Mouse (Mus musculus) left cerebral cortex, adult 2 months (tissue): ENCODE measurements around the gene Olfr374. TPM values are rescaled to one million over a fixed set of nuclear protein-coding genes. Genes with fewer than 3 reads are reported as not detected.

Source experiments
- DNase-seq, 2 experiments: peaks; one replicate each; pipeline ENCODE4 v3.0.0; 2021 to 2022; ENCODE audit warnings: low spot score in 2 of 2, mixed read lengths in 1 of 2; ENCODE audit errors: extremely low spot score in 1 of 2
- H3K27ac ChIP-seq: fragments of 200-600 bp; 2 replicates; pipeline ENCODE4 v1.8.1; 2022
- H3K4me3 ChIP-seq: fragments of 200-600 bp; 2 replicates; pipeline ENCODE4 v1.8.1; 2022
- CTCF ChIP-seq: fragments of 200-600 bp; IDR thresholded peaks from 2 replicates; pipeline ENCODE4 v1.8.1; 2022; ENCODE audit warnings: antibody characterized with exemption, mild to moderate bottlenecking, moderate library complexity
- intact Hi-C: fragments of 180-260 bp; cut with DNase I; formaldehyde crosslinking; loops from one replicate; pipeline ENCODE4 v1.15.1; 2025
- total RNA-seq, 2 experiments: library from RNA; stranded (reverse); gene quantifications; 2 replicates each; pipeline ENCODE4 v1.2.3; 2021

Olfr374 gene
- total RNA-seq, 2 experiments from 2014 or later = not detected

- H3K27ac ChIP-seq = no peak overlapping the region
- intact Hi-C loops = loop anchor here (10.0 kb wide), 2 partner anchors 214 to 464 kb away; partner anchors contain the start of genes Jak3 and Unc13a
- no peak for DNase-seq
- no peak overlapping the region for H3K4me3 ChIP-seq
- no peak for TF ChIP-seq CTCF
These were observed 31.6 kb downstream of the Olfr374 start for GRCm38 (mm10) chr8:72138456-72138855.

DNA sequence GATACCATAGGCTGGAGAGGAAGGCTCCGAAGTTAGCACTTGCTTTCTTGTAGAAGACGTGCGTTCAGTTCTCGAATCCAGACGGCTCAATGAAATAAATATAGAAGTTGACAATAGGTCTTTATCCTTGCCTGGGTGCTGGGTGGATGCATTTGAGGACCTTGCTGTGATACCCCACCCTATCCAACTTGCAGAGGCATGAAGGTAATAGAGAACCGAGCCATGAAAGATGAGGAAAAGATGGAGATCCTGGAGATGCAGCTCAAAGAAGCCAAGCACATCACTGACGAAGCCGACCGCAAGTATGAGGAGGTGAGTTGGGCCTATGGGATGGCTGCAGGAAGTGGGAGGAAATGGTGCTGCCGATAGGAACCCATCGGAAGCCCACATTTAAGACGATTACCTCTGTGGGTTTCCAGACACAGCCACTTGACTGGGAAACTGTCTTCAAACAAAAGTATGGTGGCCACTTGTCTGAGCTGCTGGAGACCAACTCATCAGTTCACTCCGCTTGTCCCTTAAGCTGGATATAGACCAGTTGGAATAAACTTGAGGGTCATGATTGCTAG, 36.5 kb downstream of the Olfr374 start:
- intact Hi-C loops = no loop called here
- no peak for DNase-seq
- no peak for TF ChIP-seq CTCF
- no peak overlapping the region for H3K4me3 ChIP-seq
- H3K27ac ChIP-seq = no peak overlapping the region

- DNase-seq = no peak
- intact Hi-C loops = no loop called here
- Histone ChIP-seq H3K4me3 (no peak overlapping the region), H3K27ac (no peak overlapping the region)
- TF ChIP-seq CTCF = no peak
These were observed 37.6 kb downstream of the Olfr374 start for GRCm38 (mm10) chr8:72144345-72144975.

GRCm38 (mm10) chr8:72145511-72145910, 38.7 kb downstream of the Olfr374 start:
- intact Hi-C loops = no loop called here
- no peak for DNase-seq
- H3K27ac ChIP-seq = no peak overlapping the region
- no peak overlapping the region for H3K4me3 ChIP-seq
- TF ChIP-seq CTCF = no peak

- Histone ChIP-seq H3K4me3 (no peak overlapping the region), H3K27ac (no peak overlapping the region)
- no peak for DNase-seq
- intact Hi-C loops = no loop called here
- no peak for TF ChIP-seq CTCF
These were observed 39.2 kb downstream of the Olfr374 start for GRCm38 (mm10) chr8:72146056-72146455.

DNA sequence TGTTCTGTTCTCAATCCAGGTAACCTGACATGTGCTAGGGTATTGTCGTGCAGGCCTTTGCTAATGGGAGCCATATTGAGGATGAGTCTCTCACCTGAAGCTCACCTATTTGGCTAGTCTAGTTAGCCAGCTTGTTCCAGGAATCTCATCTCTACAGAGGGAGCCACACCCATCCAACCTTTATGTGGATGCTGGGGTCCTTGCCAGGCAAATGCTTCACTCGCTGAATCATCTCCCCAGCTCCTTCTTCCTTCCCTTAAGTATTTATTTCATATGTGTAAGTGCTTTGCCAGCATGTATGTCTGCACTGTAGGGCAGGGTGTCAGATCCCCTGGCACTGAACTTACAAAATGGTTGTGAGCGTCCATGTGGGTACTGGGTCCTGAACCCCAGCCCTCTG, 39.7 kb downstream of the Olfr374 start:
- H3K4me3 ChIP-seq = no peak overlapping the region
- DNase-seq = no peak
- intact Hi-C loops = no loop called here
- TF ChIP-seq CTCF = no peak
- H3K27ac ChIP-seq = no peak overlapping the region

DNA sequence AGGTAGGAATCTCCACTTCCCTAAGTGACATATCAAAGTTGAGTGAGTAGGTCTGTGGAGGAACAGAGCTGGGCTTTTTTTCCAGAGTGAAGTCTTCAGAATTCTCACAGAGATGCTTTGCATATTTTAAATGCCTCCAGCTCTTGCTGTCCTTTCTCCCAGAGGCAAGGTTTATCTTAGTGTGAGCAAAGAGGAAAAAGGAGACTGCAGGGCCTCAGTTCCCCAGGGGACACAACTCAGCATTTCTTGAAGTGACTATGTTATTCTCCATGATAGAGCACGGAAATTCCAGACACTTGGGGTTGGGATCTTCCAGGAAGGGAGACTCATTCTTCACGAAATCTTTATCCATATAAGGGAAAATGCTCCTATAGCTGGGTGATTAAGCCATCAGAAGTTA, 40.4 kb downstream of the Olfr374 start:
- TF ChIP-seq CTCF = no peak
- no peak for DNase-seq
- no peak overlapping the region for H3K27ac ChIP-seq
- no peak overlapping the region for H3K4me3 ChIP-seq
- intact Hi-C loops = no loop called here

- DNase-seq = no peak
- H3K4me3 ChIP-seq = no peak overlapping the region
- intact Hi-C loops = no loop called here
These were observed 42.2 kb downstream of the Olfr374 start for GRCm38 (mm10) chr8:72149056-72149455.

GRCm38 (mm10) chr8:72151418-72152078, 44.7 kb downstream of the Olfr374 start:
- TF ChIP-seq CTCF = no peak
- no peak for DNase-seq
- H3K4me3 ChIP-seq = no peak overlapping the region
- intact Hi-C loops = no loop called here
- no peak overlapping the region for H3K27ac ChIP-seq

More at GRCm38 (mm10) chr8:72149056-72149455, 42.2 kb downstream of the Olfr374 start:
- no peak overlapping the region for H3K27ac ChIP-seq
- TF ChIP-seq CTCF = no peak

DNA sequence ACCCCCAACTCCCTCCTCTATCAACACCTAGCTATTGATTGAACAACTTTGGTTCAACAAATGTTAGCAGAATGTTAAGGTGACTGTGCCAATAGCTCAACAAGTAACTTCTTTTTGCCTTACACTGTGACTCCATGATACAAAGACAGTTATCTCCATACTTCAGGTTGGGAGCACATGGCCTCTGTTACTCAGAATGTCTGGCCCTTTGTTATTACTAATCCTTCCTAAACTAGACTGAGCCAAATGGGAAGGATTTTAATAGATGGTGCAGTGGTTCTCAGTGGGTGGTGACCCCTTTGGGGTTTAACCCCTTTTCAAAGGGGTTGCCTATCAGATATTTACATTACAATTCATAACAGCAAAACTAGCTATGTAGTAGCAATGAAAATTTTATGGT, 46.5 kb downstream of the Olfr374 start:
- H3K27ac ChIP-seq = no peak overlapping the region
- intact Hi-C loops = no loop called here

GRCm38 (mm10) chr8:72158096-72158495, 51.3 kb downstream of the Olfr374 start:
- intact Hi-C loops = no loop called here
- no peak overlapping the region for H3K27ac ChIP-seq
- DNase-seq = no peak
- no peak; the same call in 1 of the 2 replicates for TF ChIP-seq CTCF
- no peak overlapping the region for H3K4me3 ChIP-seq

More for the DNA sequence above, 46.5 kb downstream of the Olfr374 start:
- DNase-seq = no peak
- no peak for TF ChIP-seq CTCF
- no peak overlapping the region for H3K4me3 ChIP-seq

DNA sequence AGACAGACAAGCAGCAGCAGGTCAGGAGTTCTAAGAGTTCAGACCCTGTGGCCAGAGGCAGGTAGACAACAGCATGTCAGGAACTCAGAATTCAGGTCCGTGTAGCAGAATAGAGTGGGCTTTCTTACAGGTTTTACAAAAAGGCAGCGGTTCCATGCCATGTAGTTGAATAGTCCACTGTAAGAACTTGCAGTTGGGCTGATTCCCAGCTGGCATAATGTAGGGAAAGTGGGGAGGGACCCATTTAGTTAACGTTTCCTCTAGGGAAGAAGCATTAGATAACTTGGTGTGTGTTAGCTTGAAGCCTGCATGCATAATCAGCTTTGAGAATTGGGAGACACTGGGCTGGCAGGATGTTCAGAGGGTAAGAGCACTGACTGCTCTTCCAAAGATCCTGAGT, 51.9 kb downstream of the Olfr374 start:
- DNase-seq = no peak
- TF ChIP-seq CTCF = no peak
- intact Hi-C loops = no loop called here
- Histone ChIP-seq H3K4me3 (no peak overlapping the region), H3K27ac (no peak overlapping the region)
